Mouse (Mus musculus): ENCODE data around the gene Phldb1.
"Not testable (repeated sequence)": the region's sequence is repeated elsewhere in the genome, so short reads cannot be mapped to it uniquely, and the experiment has no call there.

The Phldb1 gene

DNA sequence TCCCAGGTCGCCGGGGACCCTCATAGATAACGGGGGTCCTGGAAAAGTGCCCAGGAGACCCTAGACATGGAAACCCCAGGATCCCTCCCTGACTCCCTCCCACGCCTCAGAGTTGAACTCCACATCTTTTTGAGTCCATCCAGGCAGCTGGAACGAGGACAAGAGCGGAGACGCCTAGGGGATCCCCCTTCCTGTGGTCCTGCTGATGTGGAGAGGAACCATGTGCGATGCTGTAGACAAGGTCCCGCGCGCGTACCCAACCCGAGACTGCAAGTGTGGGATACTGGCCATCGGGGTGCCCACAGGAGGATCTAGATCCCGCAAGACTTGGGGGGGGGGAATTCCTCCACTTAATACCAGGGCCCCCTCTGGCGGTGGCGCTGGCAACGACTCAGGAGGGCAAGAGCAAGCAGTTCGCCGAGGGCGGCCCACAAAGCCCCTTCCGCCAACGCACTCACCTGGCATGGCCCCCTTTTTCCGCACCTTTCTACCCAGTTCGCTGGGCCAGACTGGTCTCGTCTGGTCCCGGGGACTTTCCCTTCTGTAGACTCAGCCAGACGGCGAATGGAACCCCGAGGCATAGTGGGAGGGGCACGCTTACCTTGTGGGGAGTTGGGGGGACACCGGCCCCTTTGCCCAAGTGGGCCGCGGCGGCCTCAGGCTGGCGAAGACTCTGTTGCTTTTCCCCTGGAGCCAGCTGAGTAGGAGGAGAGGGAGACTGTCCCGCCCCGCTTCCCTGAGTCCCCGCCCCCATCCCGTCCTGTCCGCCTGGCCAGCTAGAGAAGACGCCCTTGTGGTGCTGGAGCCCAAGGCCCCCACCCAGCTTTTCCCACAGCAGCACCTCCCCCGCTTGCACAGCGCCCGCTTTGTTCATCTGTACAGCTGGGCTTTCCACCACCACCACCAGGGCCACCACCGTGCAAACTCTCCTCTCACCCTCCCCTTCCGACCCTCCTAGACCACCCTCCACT, at the start of gene Phldb1:
TSS of gene Phldb1 (minus strand) at position 675 of the 971 bp plus-strand sequence.
- DNase-seq (ENCODE audit: low spot score), result no peak

DNA sequence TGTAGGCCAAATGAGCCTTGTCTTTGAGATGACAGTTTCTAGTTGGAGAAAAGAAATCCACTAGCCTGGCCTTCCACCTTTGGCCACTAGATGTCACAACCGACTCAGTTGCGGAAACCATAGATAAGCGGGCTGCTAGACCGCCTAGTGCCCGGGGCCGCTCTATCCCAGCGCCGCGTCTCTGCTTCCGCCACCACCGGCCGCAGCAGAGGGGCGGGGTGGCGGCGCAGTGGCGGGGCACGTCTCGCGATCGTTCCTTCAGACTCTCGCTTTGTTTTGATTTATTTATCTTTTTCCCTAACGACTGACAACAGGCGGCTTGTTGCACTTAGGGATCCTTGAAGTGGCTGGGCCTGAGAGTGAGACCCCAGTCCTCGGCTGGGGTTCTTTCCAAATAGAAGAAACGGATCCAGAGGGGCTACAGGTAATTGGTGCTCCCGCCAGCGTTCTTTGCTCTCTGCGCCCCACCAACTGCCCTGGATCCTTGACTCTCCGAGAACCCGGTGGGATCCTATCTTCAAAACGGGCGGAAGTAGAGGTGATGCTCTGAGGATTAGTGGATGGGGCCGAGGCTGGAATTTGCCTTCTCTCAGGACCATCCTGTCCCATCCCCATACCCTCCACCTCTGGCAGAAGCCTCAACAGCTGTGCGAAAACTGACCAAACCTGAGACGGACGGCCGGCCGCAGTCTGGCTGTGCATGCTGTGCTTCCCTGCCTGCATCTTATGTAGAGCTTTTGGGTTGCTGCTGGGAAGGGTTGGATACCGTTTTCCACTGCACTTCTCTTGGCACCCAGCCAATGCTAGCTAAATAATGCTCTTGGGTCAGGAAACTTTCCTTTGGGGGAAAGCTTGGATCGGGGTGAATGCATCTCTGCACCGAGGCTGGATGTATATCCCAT, 38.0 kb upstream of the Phldb1 start:
- peak; percentile 86 for DNase-seq (ENCODE audit: low spot score)

DNA sequence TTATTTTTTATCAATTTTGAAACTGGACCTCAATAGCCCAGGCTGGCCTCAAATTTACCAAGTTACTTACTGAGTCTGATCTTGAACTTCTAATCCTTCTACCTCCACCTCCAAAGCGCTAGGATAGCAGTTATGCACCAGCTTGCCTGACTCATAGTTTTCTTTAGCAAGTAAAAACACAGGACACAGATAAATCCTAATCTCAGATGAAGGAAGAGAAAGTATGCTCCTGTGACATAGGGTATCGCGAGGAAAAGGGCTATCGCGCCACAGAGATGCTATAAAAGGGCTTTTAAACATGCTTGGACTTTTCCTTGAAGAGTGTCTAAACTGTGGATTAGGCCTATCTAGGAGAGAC, 37.4 kb upstream of the Phldb1 start:
- no peak for DNase-seq (ENCODE audit: low spot score)

DNA sequence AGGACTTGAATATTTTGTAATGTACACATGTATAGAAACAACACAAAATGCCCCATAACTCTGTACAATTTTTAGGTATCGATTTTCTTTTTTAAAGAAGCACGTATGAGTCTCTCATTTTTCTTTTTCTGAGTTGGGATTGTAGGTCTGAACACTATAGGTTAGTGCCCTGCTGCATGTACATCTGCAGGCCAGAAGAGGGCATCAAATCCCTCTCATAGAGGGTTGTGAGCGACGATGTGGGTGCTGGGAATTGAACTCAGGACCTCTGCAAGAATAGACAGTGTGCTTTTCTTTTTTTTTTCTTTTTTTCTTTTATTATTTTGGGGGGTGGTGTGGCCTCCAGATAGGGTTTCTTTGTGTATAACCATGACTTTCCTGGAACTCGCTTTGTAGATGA, 36.4 kb upstream of the Phldb1 start:
- no peak for DNase-seq (ENCODE audit: low spot score)

DNA sequence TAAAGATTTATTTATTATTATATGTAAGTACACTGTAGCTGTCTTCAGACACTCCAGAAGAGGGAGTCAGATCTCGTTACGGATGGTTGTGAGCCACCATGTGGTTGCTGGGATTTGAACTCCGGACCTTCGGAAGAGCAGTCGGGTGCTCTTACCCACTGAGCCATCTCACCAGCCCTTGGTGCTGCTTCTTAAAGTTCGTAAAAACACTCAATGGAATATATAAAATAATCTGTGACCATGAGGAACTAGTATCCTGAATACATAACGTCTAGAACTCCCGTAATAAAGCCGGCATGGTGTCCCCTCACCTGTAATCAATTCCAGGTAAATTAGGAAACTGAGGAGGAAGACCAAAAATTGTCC, 33.0 kb upstream of the Phldb1 start:
- DNase-seq (ENCODE audit: low spot score), result not testable (repeated sequence)

DNA sequence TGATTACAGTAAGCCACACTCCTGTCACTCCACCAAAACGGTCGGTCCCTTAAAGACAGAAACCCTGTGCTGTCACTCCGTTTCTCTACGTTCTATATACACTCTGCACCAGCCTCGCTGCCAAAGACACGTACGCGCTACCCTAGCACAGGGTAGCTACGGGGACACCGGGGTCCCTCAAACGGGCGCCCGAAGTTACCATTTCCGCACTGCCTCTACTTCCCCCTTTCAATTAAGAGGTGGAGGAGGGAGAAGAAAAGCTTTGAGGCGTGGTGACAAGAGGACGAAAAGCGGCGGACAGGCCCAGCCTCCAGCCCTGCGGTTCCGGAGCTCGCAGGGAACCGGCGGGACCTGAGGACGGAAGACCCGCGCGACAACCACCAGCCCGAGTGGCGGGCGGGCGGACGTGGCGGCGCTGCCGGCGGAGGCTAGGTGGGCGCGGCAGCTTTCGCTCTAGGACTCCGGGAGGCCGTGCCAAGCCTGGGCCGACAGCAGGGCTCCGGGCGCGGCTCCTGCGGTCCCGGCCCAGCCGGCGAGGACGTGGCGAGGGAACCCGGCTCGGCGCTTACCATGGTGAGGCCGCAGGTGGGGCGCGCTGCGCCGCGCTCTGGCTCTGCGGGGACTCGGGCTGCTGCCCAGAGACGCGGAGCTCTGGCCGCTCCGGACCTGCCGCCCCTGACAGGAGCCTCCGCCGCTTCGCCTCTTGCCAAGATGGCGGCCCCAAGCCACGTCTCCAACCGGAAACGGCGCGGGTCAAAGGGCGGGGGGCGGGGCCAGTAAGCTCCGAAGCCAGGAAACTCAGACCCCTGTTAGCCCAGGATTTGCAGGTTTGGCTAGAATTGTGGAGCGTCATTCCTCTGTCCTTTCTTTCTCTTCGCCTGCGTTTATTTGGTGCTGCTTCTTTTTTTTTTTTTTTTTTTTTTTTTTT, 32.4 kb upstream of the Phldb1 start, which contains the start of the genes Arcn1 and Ift46:
TSS of gene Arcn1 (minus strand) at position 745 of the 928 bp plus-strand sequence.
TSS of gene Ift46 (plus strand) at position 808 of the 928 bp plus-strand sequence.
- peak; percentile 76 for DNase-seq (ENCODE audit: low spot score)

DNA sequence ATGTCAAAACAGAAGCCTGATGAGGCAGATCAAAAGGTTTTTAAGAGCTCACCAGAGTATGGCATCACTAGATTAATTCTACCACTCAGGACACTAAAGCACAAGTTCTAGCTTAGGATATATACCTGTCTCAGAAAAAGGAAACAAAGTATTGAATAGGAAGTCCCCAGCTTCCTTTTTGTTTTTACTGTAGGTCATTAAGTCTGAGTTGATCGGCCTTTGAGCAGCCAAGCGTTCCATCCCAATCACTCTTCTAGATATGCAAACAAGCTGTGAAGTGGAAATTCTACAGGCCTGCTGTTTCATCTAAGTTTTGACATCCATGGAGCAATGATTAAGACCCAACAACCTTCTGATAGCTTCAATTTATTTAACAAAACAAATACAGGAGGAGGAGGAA, 25.9 kb upstream of the Phldb1 start:
- DNase-seq (ENCODE audit: low spot score), result no peak

DNA sequence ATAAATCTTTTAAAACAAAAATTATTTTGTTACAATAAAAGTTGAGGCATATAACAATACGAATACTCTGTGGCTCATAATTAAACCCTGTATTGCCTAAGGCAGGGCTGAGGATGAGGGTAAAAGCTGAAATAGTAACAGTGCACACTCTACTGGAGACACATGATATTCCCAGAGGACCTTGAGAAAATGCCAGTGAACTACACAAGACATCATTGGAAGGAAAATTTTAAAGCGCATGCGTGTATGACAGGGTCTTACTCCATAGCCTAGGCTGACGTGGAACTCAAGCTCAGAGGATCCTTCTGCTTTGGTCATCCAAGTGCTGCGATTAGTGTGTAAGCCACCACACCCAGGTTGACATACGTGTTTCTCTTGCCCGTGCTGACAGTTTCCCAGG, 13.5 kb upstream of the Phldb1 start:
- DNase-seq (ENCODE audit: low spot score), result no peak

DNA sequence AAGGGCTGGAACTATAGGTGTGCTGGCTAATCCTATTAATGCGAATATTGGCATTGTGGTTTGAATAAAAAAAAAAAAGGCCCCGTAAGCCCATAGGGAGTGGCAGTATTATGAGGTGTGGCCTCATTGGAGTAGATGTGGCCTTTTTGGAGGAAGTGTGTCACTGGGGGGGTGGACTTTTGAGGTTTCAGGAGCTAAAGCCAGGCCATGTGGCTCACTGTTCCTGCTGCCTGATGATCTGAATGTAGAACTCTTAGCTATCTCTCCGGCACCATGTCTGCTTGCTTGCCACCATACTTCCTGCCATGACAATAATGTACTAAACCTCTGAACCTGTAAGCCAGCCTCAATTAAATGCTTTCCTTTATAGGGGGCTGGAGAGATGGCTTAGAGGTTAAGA, 12.3 kb upstream of the Phldb1 start:
- DNase-seq (ENCODE audit: low spot score), result no peak

DNA sequence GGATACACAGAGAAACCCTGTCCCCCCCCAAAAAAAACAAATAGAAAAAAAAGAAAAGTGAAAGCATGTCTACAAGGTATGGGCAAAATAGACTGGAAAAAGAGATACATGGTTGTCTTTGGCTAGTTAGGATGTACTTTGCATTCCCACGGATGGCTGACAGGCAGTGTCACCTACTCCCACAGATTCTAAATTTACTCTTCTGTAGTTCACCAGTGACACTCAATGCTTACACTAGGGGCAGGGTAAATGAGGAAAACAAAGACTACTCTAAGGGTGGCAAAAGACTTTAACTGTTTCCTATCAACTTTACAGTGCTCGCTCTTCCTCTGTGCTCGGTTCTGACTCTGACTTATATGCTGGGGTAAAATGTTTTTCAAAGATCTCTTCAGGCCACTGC, 11.7 kb upstream of the Phldb1 start:
- no peak for DNase-seq (ENCODE audit: low spot score)

DNA sequence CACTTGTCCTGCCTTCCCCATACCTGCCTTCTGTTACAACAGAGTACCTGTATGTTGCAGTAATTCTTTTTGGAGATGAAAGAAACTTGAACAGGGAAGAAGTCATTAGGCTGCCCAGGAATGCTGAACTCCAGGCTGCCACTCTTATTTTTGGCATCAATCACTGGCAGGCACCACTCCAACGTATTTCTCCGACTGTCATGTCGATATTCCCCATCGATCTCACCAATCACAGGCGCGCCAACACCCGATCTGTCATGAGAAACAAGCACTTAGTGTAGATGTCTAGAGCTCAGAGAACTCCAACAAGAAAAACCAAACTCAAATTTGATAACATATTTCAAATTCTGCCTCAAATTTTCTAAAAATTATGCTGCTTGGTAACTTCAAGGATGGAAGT, 10.4 kb upstream of the Phldb1 start:
- DNase-seq (ENCODE audit: low spot score), result no peak

DNA sequence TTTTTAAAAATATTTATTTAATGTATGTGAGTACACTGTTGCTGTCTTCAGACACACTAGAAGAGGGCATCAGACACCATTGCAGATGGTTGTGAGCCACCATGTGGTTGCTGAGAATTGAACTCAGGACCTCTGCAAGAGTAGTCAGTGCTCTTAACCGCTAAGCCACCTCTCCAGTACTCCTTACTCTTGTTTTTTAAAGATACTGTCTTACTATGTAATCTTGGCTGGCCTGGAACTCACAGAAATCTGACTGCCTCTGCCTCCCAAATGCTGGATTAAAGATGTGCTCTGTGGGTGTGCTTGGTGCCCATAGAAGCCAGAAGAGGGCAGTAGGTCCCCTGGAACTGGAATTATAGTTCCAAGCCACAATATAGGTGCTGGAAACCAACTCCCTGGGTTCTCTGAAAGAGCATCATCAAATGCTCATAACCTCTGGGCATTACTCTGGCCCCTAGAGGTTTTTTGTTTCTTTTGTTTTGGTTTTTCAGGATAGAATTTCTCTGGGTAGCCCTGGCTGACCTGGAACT, 5.7 kb upstream of the Phldb1 start:
- no peak for DNase-seq (ENCODE audit: low spot score)

DNA sequence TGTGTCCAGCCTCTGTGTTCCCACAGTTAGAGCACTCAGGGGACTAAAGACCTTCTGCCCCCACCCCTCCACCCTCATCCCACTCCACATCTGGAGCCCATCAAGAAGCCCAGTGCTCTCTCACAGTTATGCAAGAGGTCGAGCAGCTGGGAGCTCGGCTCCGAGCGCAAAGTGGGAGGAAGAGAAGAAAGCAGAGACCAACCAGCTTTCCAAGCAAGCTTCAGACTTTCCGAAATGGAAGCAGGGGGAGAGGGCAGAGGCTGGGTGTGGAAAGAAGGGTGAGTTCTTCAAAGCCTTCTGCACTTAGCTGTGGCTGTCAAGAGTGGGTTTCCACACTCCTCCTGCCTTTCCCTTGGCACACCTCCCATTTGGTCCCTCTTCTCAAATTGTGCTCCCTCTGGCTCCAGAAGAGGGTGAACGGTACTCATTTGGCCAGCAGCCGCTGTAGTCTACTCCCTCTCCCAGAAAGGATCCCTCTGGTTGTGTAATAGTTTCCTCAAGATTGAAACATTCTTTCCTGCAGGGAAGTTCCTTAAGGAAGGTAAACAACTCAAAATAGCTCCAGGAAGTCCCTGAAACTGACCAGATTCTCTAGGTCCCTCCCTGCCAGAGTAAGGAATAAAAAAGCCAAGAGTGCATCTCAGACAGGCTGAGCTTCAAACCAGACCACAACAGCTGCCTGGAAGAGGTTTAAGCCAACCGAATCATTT, 2.4 kb upstream of the Phldb1 start:
- DNase-seq (ENCODE audit: low spot score), result no peak

DNA sequence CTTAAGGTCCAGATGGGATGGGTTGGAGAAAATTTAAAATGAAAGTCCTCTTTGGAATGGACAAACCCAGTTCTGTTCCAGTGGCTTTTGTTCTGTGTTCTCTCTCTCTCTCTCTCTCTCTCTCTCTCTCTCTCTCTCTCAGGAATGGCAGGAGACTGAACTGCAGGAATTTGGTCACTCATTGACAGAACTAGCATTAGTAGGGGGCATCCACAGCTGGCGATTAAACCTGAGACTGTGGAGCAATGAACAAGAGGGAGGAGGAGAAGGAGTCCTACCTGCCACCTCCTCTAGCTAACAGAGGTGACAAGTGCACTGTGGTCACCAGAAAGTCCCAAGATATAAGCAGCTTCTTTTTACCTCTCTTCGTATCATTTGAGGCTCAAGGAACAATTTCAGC, 1.3 kb upstream of the Phldb1 start:
- DNase-seq (ENCODE audit: low spot score), result no peak

DNA sequence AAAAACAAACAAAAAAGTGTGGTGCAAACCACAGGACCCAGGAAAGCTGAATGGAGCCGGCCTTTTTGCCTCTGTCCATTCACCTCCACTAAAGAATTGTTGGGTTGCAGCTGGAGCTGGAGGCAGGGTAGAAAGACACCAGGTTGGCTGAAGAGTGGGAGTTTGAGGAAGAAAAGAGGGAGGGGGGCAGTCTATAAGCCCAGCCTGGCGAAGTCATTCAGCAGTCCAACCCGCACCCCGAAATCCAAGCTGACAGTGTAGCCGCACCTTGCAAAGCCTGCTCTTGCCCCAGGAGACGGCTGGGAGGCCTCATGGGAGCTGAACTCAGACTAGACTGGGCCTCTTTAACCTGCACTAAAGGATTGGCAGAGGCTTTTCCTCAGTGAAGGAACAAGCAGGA, 888 bp upstream of the Phldb1 start:
- DNase-seq (ENCODE audit: low spot score), result no peak

DNA sequence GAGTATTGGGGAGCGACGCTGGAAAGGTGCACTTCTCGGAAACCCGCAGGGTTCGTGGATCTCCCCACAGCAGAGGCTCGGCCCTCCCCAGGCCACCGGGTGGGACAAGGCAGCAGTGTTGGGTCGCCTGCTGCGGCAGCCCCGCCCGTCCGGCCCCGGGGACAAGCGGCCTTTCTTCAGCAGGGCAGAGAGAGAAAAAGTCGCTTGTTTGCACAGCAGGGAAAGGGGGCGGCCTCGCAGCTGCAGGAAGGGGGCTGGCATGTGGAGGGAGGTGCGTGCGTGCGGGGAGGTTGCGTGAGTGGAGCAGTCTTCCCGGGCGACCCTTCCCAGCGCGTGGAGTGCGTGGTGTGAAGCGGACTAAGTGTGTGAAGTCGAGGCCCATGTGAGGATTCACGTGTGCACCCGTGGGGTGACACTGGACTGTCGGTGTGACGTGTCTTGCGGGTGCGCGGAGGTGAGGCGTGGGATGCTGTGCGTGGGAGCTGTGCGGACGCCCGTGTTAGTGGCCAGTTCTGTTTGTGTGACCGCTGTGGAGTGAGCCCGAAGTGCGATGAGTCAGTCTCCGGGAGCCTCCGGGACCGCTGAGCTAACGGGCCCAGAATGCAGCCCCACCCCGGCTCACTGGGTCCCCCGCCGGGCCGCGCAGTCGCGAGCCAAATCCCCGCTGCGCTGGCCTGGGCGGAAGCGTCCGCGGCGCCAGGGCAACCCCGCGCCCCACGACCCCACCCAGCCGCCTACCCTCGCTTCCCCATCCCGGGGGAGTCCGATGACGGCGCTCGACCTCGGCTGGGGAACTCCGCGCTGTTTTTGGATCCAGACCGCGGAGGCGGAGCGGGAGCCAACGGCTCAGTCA, 1.1 kb downstream of the Phldb1 start:
- no peak for DNase-seq (ENCODE audit: low spot score)

DNA sequence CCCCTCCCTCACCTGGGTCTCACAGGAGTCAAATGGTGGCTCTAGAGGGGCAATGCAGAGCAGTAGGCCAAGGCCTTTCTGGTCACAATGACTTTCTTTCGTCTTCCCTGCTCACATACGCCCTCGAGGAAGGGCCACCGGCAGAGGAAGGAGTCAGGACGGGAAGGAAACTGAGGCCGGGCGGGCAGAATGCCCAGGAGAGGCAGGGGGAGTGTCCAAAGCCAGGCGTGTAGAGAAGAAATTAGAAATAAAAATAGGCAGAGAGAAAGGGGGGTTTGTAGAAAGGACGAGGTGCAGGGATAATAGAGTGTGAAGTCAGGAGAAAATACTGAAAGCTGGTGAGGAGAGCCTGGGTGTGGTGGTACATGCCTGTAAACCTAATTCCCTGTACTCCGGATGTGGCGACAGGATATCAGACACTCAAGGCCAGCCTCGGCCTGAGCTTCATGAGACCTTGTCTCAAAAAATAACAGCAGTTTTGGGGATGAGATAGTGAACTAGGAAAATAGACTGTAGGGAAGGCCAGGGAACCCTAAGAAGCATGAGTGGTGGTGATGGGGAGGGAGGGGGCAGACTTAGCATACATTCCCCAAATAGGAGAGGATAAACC, 2.0 kb downstream of the Phldb1 start:
- no peak for DNase-seq (ENCODE audit: low spot score)

DNA sequence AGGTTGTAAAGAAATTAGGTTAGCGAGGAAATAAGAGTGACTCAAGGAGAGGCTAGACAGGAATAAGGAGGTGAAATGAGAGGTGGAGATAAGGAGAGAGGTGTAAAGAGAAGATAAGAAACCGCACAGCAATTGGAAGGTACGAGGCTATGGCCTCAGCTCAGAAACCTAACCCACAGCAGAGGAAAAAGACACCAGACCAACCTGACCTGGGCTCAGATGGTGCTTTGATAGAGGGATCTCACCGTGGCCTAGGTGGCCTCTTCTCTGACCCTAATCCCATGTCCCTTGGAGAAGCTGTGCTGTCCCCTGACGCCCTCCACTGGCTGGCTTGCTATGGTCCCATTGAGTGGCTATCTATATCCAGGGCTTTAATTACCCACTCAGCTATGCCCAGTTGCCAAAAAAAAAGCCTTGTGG, 2.9 kb downstream of the Phldb1 start:
- DNase-seq (ENCODE audit: low spot score), result no peak

DNA sequence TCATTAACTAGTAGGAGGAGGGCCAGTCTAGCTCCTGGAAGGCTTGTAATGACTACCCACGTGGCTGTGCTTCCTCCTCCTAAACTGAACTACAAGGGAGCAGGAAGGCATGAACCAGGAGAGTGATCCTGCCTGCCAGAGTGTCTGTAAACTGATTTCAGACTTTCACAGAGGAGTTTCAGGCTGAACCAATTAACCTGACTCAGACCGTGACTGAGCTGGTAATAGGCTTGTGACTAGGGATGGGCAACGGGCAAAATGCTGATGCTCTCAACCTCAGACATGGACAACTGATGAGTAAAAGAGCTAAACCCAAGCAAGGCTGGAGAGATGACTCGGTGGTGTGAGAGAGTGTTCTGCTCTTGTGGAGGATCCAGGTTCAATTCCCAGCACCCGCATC, 7.6 kb downstream of the Phldb1 start:
- DNase-seq (ENCODE audit: low spot score), result no peak
